Mouse (Mus musculus) cortical plate, adult 2 months (tissue): ENCODE results near the gene Macrod2. TPM values are rescaled to one million over a fixed set of nuclear protein-coding genes. Genes with fewer than 3 reads are reported as not detected.
"Not testable (repeated sequence)": the region's sequence is repeated elsewhere in the genome, so short reads cannot be mapped to it uniquely, and the experiment has no call there.

ENCODE experiments used
- H3K27ac ChIP-seq: fragments of 200-500 bp; 2 replicates; pipeline ENCODE4 v1.5.1; 2012; ENCODE audit warnings: low read length, control low read depth, inconsistent platforms; ENCODE audit not compliant: insufficient read depth
- H3K4me1 ChIP-seq: fragments of 200-500 bp; 2 replicates; pipeline ENCODE4 v1.6.1; 2011; ENCODE audit warnings: low read length; ENCODE audit not compliant: control insufficient read depth, insufficient read depth
- H3K4me3 ChIP-seq: fragments of 200-500 bp; 2 replicates; pipeline ENCODE4 v1.5.1; 2011; ENCODE audit warnings: mild to moderate bottlenecking, low read length, control low read depth; ENCODE audit not compliant: insufficient read depth
- CTCF ChIP-seq: fragments of 200-500 bp; IDR thresholded peaks from 2 replicates; pipeline ENCODE4 v1.5.1; 2011; ENCODE audit warnings: mild to moderate bottlenecking, control low read depth, low read length; ENCODE audit not compliant: insufficient read depth; ENCODE audit errors: extremely low read depth
- POLR2A ChIP-seq: fragments of 200-500 bp; IDR thresholded peaks from 2 replicates; pipeline ENCODE4 v1.6.1; 2011; ENCODE audit warnings: mild to moderate bottlenecking, low read length, control low read depth; ENCODE audit not compliant: insufficient read depth; ENCODE audit errors: extremely low read depth
- polyA plus RNA-seq: library from polyadenylated mRNA; depleted of rRNA; stranded (reverse); fragments of >200 nt; gene quantifications from 2 replicates; pipeline ENCODE4 v1.2.3, GENCODE M21; 2012

The Macrod2 gene
- polyA plus RNA-seq, 1 experiment = 20.3 TPM

DNA sequence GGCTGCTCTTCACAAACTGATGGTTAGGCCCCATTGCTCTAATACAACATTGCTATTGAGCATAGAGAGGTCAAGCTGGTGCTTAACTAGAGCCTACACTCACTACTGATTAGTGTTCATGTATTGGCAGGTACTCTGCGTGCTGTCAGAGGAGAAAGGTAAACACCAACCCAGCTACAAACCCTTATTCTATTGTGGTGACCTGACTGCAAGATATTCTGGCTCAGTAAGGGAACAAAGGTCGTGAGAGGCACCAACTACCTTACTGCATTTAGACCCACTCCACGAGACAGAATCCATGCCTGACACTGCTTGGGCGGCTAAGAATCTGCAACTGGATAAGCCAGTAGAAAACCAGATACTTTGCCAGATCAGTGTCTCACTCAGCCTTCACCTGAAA lies 320.7 kb downstream of the Macrod2 start:
- no peaks in the 10 kb centered on the region for H3K4me1 ChIP-seq
- no peak overlapping the region for H3K27ac ChIP-seq
- no peak for TF ChIP-seq CTCF
- no peak for TF ChIP-seq POLR2A

GRCm38 (mm10) chr2:140717407-140717806 lies 322.3 kb downstream of the Macrod2 start:
- TF ChIP-seq CTCF = no peak
- H3K4me3 ChIP-seq = no peak overlapping the region
- H3K27ac ChIP-seq = no peak overlapping the region
- no peaks in the 10 kb centered on the region for H3K4me1 ChIP-seq

More for the DNA sequence above, 320.7 kb downstream of the Macrod2 start:
- H3K4me3 ChIP-seq = no peak overlapping the region

- Histone ChIP-seq H3K4me1 (no peaks in the 10 kb centered on the region), H3K4me3 (no peak overlapping the region), H3K27ac (no peak overlapping the region)
- TF ChIP-seq CTCF (no peak), POLR2A (no peak)
Observed at GRCm38 (mm10) chr2:140732616-140733183, 337.6 kb downstream of the Macrod2 start.

DNA sequence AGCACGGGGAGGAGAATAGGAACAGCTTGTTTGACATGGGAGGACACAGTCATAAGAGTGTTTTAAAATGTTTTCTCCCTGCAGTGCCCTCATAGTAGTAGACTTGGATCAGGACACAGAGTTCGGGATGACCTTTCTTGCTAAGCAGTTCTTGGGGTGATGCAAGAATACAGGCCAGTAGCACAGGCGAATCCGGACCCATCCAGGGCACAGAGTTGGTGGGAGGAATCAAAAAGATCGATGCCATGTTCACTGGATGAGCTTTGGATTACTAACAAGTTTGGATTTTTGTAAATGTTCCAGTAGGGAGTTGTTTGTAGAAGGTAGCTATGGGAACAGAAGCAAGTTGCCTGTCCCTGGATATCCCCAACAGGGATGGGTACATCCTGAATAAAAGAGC lies 345.4 kb downstream of the Macrod2 start:
- H3K27ac ChIP-seq = no peak overlapping the region

DNA sequence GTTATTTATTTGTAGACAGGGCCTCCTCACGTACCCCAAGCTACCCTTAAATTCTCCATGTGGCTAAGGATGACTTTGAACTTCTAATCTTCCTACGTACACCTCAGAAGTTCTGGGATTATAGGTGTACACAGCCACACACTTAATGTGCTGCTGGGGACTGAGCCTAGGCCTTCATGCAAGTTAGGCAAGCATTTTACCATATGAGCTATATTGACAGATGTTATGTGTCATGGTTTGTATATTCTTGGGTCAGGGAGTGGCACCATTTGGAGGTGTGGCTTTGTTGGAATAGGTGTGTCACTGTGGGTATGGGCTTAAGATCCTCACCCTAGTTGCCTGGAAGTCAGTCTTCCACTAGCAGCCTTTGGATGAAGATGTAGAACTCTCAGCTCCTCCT lies 347.8 kb downstream of the Macrod2 start:
- not testable (repeated sequence) for H3K4me1 ChIP-seq, H3K4me3 ChIP-seq, H3K27ac ChIP-seq

More for the DNA sequence above, 345.4 kb downstream of the Macrod2 start:
- no peak overlapping the region for H3K4me3 ChIP-seq
- no peaks in the 10 kb centered on the region for H3K4me1 ChIP-seq
- TF ChIP-seq POLR2A (no peak), CTCF (no peak)

DNA sequence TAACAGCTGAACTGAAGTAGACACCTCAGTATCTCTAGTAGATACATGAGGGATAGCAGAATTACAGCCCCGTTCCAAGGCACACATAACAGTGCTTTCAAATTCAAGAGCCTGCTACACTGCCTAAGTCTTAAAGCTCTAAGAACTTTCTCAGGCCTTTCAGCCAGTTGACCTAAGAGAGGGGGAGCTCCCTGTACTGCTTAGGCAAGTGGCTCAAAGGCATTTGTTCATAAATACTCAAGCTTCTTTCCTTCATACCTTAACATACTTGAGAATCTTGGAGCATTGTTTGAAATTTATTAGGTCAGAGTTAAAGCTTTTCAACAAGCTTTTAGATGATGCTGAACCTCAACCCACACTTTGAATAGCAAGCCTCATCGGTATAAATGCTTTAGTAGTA lies 363.8 kb downstream of the Macrod2 start:
- Histone ChIP-seq H3K4me3 (no peak overlapping the region), H3K27ac (no peak overlapping the region), H3K4me1 (no peaks in the 10 kb centered on the region; the same call in 1 of the 2 replicates)
- TF ChIP-seq CTCF = no peak
- TF ChIP-seq POLR2A = no peak

- TF ChIP-seq POLR2A (no peak), CTCF (no peak)
- H3K4me3 ChIP-seq = no peak overlapping the region
- H3K27ac ChIP-seq = no peak overlapping the region
- no peaks in the 10 kb centered on the region; the same call in 1 of the 2 replicates for H3K4me1 ChIP-seq
Observed at GRCm38 (mm10) chr2:140759732-140760131, 364.6 kb downstream of the Macrod2 start.

DNA sequence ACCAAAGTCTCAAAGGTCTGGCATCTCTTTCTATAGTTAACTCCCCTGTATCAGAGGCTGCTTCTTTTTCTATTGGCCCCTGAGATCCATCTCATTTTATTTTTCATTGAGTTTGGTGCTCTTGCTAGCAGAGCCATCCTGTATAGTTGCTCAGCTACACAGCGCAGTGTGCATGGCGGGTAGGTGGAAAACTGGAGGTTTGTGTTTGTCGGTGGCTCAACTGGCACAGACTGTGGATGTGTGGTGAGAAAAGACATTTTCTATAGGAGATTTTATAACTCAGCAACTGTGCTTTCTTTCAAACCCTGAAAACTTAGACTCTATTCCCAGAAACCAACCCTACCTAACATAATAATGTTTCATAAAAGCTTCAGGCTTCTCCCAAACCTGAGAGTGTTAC lies 365.0 kb downstream of the Macrod2 start:
- TF ChIP-seq CTCF = no peak
- no peak for TF ChIP-seq POLR2A

GRCm38 (mm10) chr2:140763076-140763891 lies 368.2 kb downstream of the Macrod2 start:
- H3K27ac ChIP-seq = no peak overlapping the region
- H3K4me3 ChIP-seq = no peak overlapping the region
- no peaks in the 10 kb centered on the region; the same call in 1 of the 2 replicates for H3K4me1 ChIP-seq
- TF ChIP-seq CTCF (no peak), POLR2A (no peak)

More for the DNA sequence above, 365.0 kb downstream of the Macrod2 start:
- Histone ChIP-seq H3K4me1 (no peaks in the 10 kb centered on the region; the same call in 1 of the 2 replicates), H3K27ac (no peak overlapping the region), H3K4me3 (no peak overlapping the region)

- H3K4me1 ChIP-seq = peaks cover under 1% of the 10 kb centered on the region; the same call in 1 of the 2 replicates
- no peak for TF ChIP-seq POLR2A
- no peak for TF ChIP-seq CTCF
- H3K27ac ChIP-seq = no peak overlapping the region
- H3K4me3 ChIP-seq = no peak overlapping the region
Observed at GRCm38 (mm10) chr2:140769473-140769872, 374.4 kb downstream of the Macrod2 start.
